Mouse (Mus musculus): Measurements from ENCODE around the gene Bysl. TPM values are rescaled to one million over a fixed set of nuclear protein-coding genes. Genes with fewer than 3 reads are reported as not detected.

The Bysl gene
- total and polyA plus RNA-seq, 2 experiments = 2.5 to 8.1 TPM

GRCm38 (mm10) chr17:47630678-47631065 lies 19.4 kb upstream of the Bysl start, which contains the start of gene Usp49:
Gene Usp49 (plus strand): TSS chr17:47630690.
- Histone ChIP-seq H3K79me2 (ENCODE audit: control insufficient read depth, insufficient read depth, low read length) (peaks cover 6% of the 10 kb centered on the region; the same call in 1 of the 2 replicates), H3K36me3 (ENCODE audit: control insufficient read depth, insufficient read depth, low read length) (no peaks in the 10 kb centered on the region), H3K27me3 (ENCODE audit: control insufficient read depth, insufficient read depth, low read length) (no peaks in the 10 kb centered on the region), H3K4me3 (ENCODE audit: insufficient read depth, low read depth, low read length) (peak within 1 kb of the TSS; percentile 97), H3K9ac (ENCODE audit: low read depth, low read length) (peak within 1 kb of the TSS; percentile 63), H3K27ac (replicated peaks; ENCODE audit: insufficient read depth, low read depth, low read length) (peak within 1 kb of the TSS; percentile 11; the same call in 1 of the 2 replicates), H3K4me1 (ENCODE audit: control insufficient read depth, insufficient read depth, low read length) (peaks cover 7% of the 10 kb centered on the region)
- TF ChIP-seq POLR2A (IDR thresholded peaks at IDR 0.05; ENCODE audit: extremely low read depth, insufficient read depth, low read length) (no peak), CTCF (IDR thresholded peaks at IDR 0.05; ENCODE audit: low read depth, low read length) (no peak)
- no peak for DNase-seq (ENCODE audit: extremely low read depth, low read depth, low spot score)
- 4% methylated on average over 3 of the region's 3 CpGs for WGBS

DNA sequence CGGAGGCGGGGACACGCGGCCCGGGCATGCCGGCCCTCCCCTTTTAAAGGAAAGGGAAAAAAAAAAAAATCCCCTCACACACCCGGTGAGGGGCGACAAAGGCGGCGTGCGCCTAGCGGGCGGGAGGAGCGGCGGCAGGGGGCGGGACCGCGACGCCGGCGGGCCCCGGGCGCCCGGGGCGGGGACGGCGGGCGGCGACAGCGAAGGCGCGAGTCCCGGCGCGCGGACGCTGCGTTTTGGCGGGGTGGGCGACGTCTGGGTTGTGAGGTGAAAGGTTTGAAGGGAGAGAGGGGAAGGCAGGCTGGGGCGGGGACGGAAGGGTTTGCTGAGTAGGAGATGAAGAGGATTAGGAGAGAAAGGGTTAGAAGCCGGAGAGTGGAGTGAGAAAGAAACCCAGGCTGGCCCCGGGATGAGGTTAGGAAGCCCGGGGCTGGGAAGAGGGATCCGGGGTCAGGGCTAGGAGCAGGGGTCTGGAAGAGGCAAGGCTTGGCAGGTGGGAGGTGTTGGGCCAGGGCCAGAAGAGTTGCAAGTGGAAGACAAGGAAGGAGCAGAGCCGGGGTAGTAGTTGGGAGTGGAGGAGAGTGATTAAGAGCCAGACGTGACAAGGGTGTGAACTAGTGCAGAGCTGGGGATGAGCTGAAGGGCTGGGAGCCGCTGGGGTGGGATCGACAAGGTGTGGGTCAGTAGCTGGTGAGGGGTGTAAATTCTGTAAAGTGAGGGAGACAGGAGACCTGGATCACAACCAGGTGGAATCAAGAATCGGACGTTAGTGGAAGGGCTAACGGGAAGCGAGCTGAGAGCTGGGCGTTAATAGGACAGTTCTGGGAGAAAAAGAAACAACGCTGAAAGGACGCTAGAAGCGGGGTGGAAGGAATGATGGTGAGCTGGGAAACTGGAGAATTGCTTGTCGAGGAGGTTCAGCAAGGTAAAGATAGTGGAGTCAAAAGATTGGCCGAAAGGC lies 18.7 kb upstream of the Bysl start:
- WGBS = 2% methylated on average over 61 of the region's 61 CpGs
- DNase-seq (ENCODE audit: extremely low read depth, low read depth, low spot score) = peak; percentile 17
- peaks cover 2% of the 10 kb centered on the region; the same call in 1 of the 2 replicates for H3K36me3 ChIP-seq (ENCODE audit: control insufficient read depth, insufficient read depth, low read length)
- H3K4me1 ChIP-seq (ENCODE audit: control insufficient read depth, insufficient read depth, low read length) = peaks cover 7% of the 10 kb centered on the region
- TF ChIP-seq POLR2A (IDR thresholded peaks at IDR 0.05; ENCODE audit: extremely low read depth, insufficient read depth, low read length) (no peak), CTCF (IDR thresholded peaks at IDR 0.05; ENCODE audit: low read depth, low read length) (peak; percentile 19; the same call in 1 of the 2 replicates)
- no peaks in the 10 kb centered on the region for H3K27me3 ChIP-seq (ENCODE audit: control insufficient read depth, insufficient read depth, low read length)
- H3K27ac ChIP-seq (replicated peaks; ENCODE audit: insufficient read depth, low read depth, low read length) = peak overlapping the region; percentile 11; the same call in 1 of the 2 replicates
- H3K4me3 ChIP-seq (ENCODE audit: insufficient read depth, low read depth, low read length) = peak overlapping the region; percentile 97
- peaks cover 6% of the 10 kb centered on the region; the same call in 1 of the 2 replicates for H3K79me2 ChIP-seq (ENCODE audit: control insufficient read depth, insufficient read depth, low read length)
- peak overlapping the region; percentile 63 for H3K9ac ChIP-seq (ENCODE audit: low read depth, low read length)

GRCm38 (mm10) chr17:47628851-47629676 lies 17.8 kb upstream of the Bysl start:
- H3K36me3 ChIP-seq (ENCODE audit: control insufficient read depth, insufficient read depth, low read length) = peaks cover 6% of the 10 kb centered on the region; the same call in 1 of the 2 replicates
- peak; percentile 91 for DNase-seq (ENCODE audit: extremely low read depth, low read depth, low spot score)
- H3K79me2 ChIP-seq (ENCODE audit: control insufficient read depth, insufficient read depth, low read length) = peaks cover 4% of the 10 kb centered on the region; the same call in 1 of the 2 replicates
- H3K27ac ChIP-seq (replicated peaks; ENCODE audit: insufficient read depth, low read depth, low read length) = peak overlapping the region; percentile 100
- peak; percentile 63; the same call in 1 of the 2 replicates for TF ChIP-seq POLR2A (IDR thresholded peaks at IDR 0.05; ENCODE audit: extremely low read depth, insufficient read depth, low read length)
- TF ChIP-seq CTCF (IDR thresholded peaks at IDR 0.05; ENCODE audit: low read depth, low read length) = no peak
- H3K9ac ChIP-seq (ENCODE audit: low read depth, low read length) = peak overlapping the region; percentile 97
- H3K27me3 ChIP-seq (ENCODE audit: control insufficient read depth, insufficient read depth, low read length) = no peaks in the 10 kb centered on the region
- WGBS = 1% methylated on average over 62 of the region's 63 CpGs
- peak overlapping the region; percentile 97 for H3K4me3 ChIP-seq (ENCODE audit: insufficient read depth, low read depth, low read length)
- H3K4me1 ChIP-seq (ENCODE audit: control insufficient read depth, insufficient read depth, low read length) = peaks cover 7% of the 10 kb centered on the region

- Histone ChIP-seq H3K4me3 (ENCODE audit: insufficient read depth, low read depth, low read length) (0 out of 2 replicates have a peak overlapping the region, but pooled peaks have one; percentile 97), H3K27ac (replicated peaks; ENCODE audit: insufficient read depth, low read depth, low read length) (no peak overlapping the region; the same call in 1 of the 2 replicates), H3K36me3 (ENCODE audit: control insufficient read depth, insufficient read depth, low read length) (peaks cover 16% of the 10 kb centered on the region; the same call in 1 of the 2 replicates), H3K27me3 (ENCODE audit: control insufficient read depth, insufficient read depth, low read length) (no peaks in the 10 kb centered on the region), H3K9ac (ENCODE audit: low read depth, low read length) (no peak overlapping the region), H3K4me1 (ENCODE audit: control insufficient read depth, insufficient read depth, low read length) (peaks cover 7% of the 10 kb centered on the region), H3K79me2 (ENCODE audit: control insufficient read depth, insufficient read depth, low read length) (peaks cover 7% of the 10 kb centered on the region; the same call in 1 of the 2 replicates)
- DNase-seq (ENCODE audit: extremely low read depth, low read depth, low spot score) = no peak
- 69% methylated on average over 2 of the region's 2 CpGs for WGBS
- no peak for TF ChIP-seq CTCF (IDR thresholded peaks at IDR 0.05; ENCODE audit: low read depth, low read length)
- no peak for TF ChIP-seq POLR2A (IDR thresholded peaks at IDR 0.05; ENCODE audit: extremely low read depth, insufficient read depth, low read length)
Observed at GRCm38 (mm10) chr17:47627791-47628190, 16.5 kb upstream of the Bysl start.

DNA sequence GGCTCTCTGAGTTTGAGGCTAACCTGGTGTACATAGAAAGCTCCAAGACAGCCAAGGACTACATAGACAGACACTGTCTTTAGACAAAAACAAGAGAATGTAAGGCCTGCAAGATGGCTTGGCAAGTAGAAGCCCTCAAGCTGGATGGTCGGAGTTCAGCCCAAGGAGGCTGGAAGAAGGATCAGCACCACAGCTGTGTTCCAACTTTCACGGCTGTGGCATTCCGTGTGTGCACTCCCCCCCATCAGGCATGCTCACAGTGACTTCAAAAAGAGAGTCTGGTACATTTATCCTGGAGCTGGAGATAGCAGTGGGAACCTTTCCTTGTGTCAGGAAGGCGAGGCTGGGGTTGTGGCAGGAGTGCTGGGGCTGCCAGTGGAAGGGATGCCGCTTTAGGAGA lies 14.7 kb upstream of the Bysl start:
- 93% methylated on average over 5 of the region's 5 CpGs for WGBS
- Histone ChIP-seq H3K9ac (ENCODE audit: low read depth, low read length) (no peak overlapping the region), H3K4me1 (ENCODE audit: control insufficient read depth, insufficient read depth, low read length) (peaks cover 7% of the 10 kb centered on the region), H3K79me2 (ENCODE audit: control insufficient read depth, insufficient read depth, low read length) (0 out of 2 replicates have a peak, but pooled peaks cover 3% of the 10 kb centered on the region), H3K27ac (replicated peaks; ENCODE audit: insufficient read depth, low read depth, low read length) (no peak overlapping the region), H3K4me3 (ENCODE audit: insufficient read depth, low read depth, low read length) (no peak overlapping the region), H3K27me3 (ENCODE audit: control insufficient read depth, insufficient read depth, low read length) (no peaks in the 10 kb centered on the region), H3K36me3 (ENCODE audit: control insufficient read depth, insufficient read depth, low read length) (peaks cover 16% of the 10 kb centered on the region)
- TF ChIP-seq POLR2A (IDR thresholded peaks at IDR 0.05; ENCODE audit: extremely low read depth, insufficient read depth, low read length) (no peak), CTCF (IDR thresholded peaks at IDR 0.05; ENCODE audit: low read depth, low read length) (no peak)
- no peak for DNase-seq (ENCODE audit: extremely low read depth, low read depth, low spot score)

All from liver, adult 2 months (tissue).